ENCODE assay signal across 8 mouse cellular contexts in genomic region chr5:30913060-30913841, GRCm38 (mm10). TPM values are rescaled to one million over a fixed set of nuclear protein-coding genes. Genes with fewer than 3 reads are reported as not detected.
DNase-seq lines count a peak whose midpoint lies in the region; ATAC-seq and TF ChIP-seq lines count a peak whose summit lies in the region.

TSS of gene Emilin1 (plus strand) at chr5:30913402.

- ATAC-seq in forebrain, embryonic 15.5 days (replicated peaks), result no peak
- ATAC-seq in hematopoietic stem cell, adult 5-6 weeks (replicated peaks in 1 of 2; ENCODE audit: insufficient read depth in 1 of 2, low FRiP score in 2 of 2, low TSS enrichment in 1 of 2, low read depth in 1 of 2, poor library complexity in 2 of 2, severe bottlenecking in 2 of 2), result peak; percentile 25 to 39; a peak in 3 of 4 replicates
- ATAC-seq in midbrain, embryonic 16.5 days, result no peak

- no peaks in the 10 kb centered on the region for H3K27me3 ChIP-seq in kidney, adult 2 months (replicated peaks; ENCODE audit: control insufficient read depth, insufficient read depth, low read length)
- no peaks in the 10 kb centered on the region for H3K27me3 ChIP-seq in forebrain, embryonic 15.5 days
- no peaks in the 10 kb centered on the region for H3K27me3 ChIP-seq in liver, adult 2 months (ENCODE audit: control insufficient read depth, insufficient read depth, low read length)
- no peaks in the 10 kb centered on the region for H3K27me3 ChIP-seq in midbrain, embryonic 16.5 days (ENCODE audit: control insufficient read depth, insufficient read depth, low read depth, low read length)

- H3K4me2 ChIP-seq in forebrain, embryonic 15.5 days (replicated peaks), result no peak within 1 kb of the TSS
- H3K4me2 ChIP-seq in midbrain, embryonic 16.5 days (ENCODE audit: low read length), result peak within 1 kb of the TSS; percentile 18; the same call in 1 of the 2 replicates

- H3K27ac ChIP-seq in kidney, adult 2 months (ENCODE audit: insufficient read depth, low read depth, low read length), result peak within 1 kb of the TSS; percentile 91
- peak within 1 kb of the TSS; percentile 69 for H3K27ac ChIP-seq in forebrain, embryonic 15.5 days (replicated peaks)
- H3K27ac ChIP-seq in liver, adult 2 months (replicated peaks; ENCODE audit: insufficient read depth, low read depth, low read length), result peak within 1 kb of the TSS; percentile 71
- peak within 1 kb of the TSS; percentile 54 for H3K27ac ChIP-seq in midbrain, embryonic 16.5 days (ENCODE audit: low read length)

- no peak for TF ChIP-seq CTCF in kidney, adult 2 months (conservative IDR thresholded peaks at IDR 0.05; ENCODE audit: insufficient read depth, insufficient read length, low read depth, low read length)
- no peak for TF ChIP-seq CTCF in liver, adult 2 months (IDR thresholded peaks at IDR 0.05; ENCODE audit: low read depth, low read length)

- H3K9ac ChIP-seq in forebrain, embryonic 15.5 days (replicated peaks), result 0 out of 2 replicates have a peak within 1 kb of the TSS, but pooled peaks have one; percentile 27
- H3K9ac ChIP-seq in liver, adult 2 months (ENCODE audit: low read depth, low read length), result peak within 1 kb of the TSS; percentile 64
- peak within 1 kb of the TSS; percentile 31 for H3K9ac ChIP-seq in midbrain, embryonic 16.5 days (ENCODE audit: low read depth, low read length)

- WGBS in kidney, adult 2 months, result 45% methylated on average over 13 of the region's 13 CpGs
- 37% methylated on average over 13 of the region's 13 CpGs for WGBS in forebrain, embryonic 15.5 days
- 70% methylated on average over 13 of the region's 13 CpGs for WGBS in liver, adult 2 months
- WGBS in midbrain, embryonic 16.5 days, result 38% methylated on average over 11 of the region's 13 CpGs

- TF ChIP-seq POLR2A in kidney, adult 2 months (IDR thresholded peaks at IDR 0.05; ENCODE audit: low read depth, low read length), result no peak
- TF ChIP-seq POLR2A in liver, adult 2 months (IDR thresholded peaks at IDR 0.05; ENCODE audit: extremely low read depth, insufficient read depth, low read length), result 0 out of 2 replicates have a peak, but pooled peaks have one; percentile 31

- H3K9me3 ChIP-seq in forebrain, embryonic 15.5 days, result no peaks in the 10 kb centered on the region
- H3K9me3 ChIP-seq in midbrain, embryonic 16.5 days (replicated peaks; ENCODE audit: control insufficient read depth, low read length, poor library complexity, severe bottlenecking), result no peaks in the 10 kb centered on the region

- peaks cover 38% of the 10 kb centered on the region for H3K4me1 ChIP-seq in kidney, adult 2 months (ENCODE audit: control insufficient read depth, insufficient read depth, low read length)
- peaks cover 31% of the 10 kb centered on the region for H3K4me1 ChIP-seq in forebrain, embryonic 15.5 days
- peaks cover 31% of the 10 kb centered on the region for H3K4me1 ChIP-seq in liver, adult 2 months (ENCODE audit: control insufficient read depth, insufficient read depth, low read length)
- peaks cover 7% of the 10 kb centered on the region for H3K4me1 ChIP-seq in midbrain, embryonic 16.5 days (ENCODE audit: control insufficient read depth, insufficient read depth, low read length)

- H3K79me2 ChIP-seq in liver, adult 2 months (ENCODE audit: control insufficient read depth, insufficient read depth, low read length), result no peaks in the 10 kb centered on the region

- H3K36me3 ChIP-seq in kidney, adult 2 months (ENCODE audit: control insufficient read depth, insufficient read depth, low read length), result no peaks in the 10 kb centered on the region
- no peaks in the 10 kb centered on the region for H3K36me3 ChIP-seq in forebrain, embryonic 15.5 days
- H3K36me3 ChIP-seq in liver, adult 2 months (ENCODE audit: control insufficient read depth, insufficient read depth, low read length), result no peaks in the 10 kb centered on the region
- no peaks in the 10 kb centered on the region for H3K36me3 ChIP-seq in midbrain, embryonic 16.5 days (ENCODE audit: control insufficient read depth, insufficient read depth, low read length)

- H3K4me3 ChIP-seq in kidney, adult 2 months (ENCODE audit: insufficient read depth, low read depth, low read length), result peak within 1 kb of the TSS; percentile 54
- peak within 1 kb of the TSS; percentile 4; the same call in 1 of the 2 replicates for H3K4me3 ChIP-seq in forebrain, embryonic 15.5 days
- H3K4me3 ChIP-seq in liver, adult 2 months (ENCODE audit: insufficient read depth, low read depth, low read length), result peak within 1 kb of the TSS; percentile 65
- H3K4me3 ChIP-seq in midbrain, embryonic 16.5 days (ENCODE audit: low read depth, low read length), result peak within 1 kb of the TSS; percentile 4; the same call in 1 of the 2 replicates

- DNase-seq in kidney, adult 2 months, result peak; percentile 73
- no peak for DNase-seq in kidney, adult 18-20 months
- DNase-seq in liver, adult 2 months (ENCODE audit: extremely low read depth, low read depth, low spot score), result peak; percentile 42
- DNase-seq in thymus, postnatal 4 days, result peak; percentile 65
- DNase-seq in layer of hippocampus, adult 8-10 months (ENCODE audit: low spot score in 2 of 2), result no peak

RNA-seq across cellular contexts. Expression of gene Emilin1, which starts in this region (rescaled TPM):
- polyA plus RNA-seq in kidney, adult 2 months (2012; rRNA removed), result 55.6 and 63.8 TPM in 2 replicates
- 12.0 and 12.9 TPM in 2 replicates for polyA plus RNA-seq in forebrain, embryonic 15.5 days (2015; fragmentation: Nextera tagmentation; extraction: Ambion mirVana)
- 31.9 and 48.9 TPM in 2 replicates for total RNA-seq in hematopoietic stem cell, adult 5-6 weeks (2017)
- total RNA-seq in liver, adult 2 months (2014; rRNA removed), result 17.6 and 17.8 TPM in 2 replicates
- 27.8 and 31.5 TPM in 2 replicates for polyA plus RNA-seq in liver, adult 2 months (2012; rRNA removed)
- 11.7 and 12.3 TPM in 2 replicates for polyA plus RNA-seq in midbrain, embryonic 16.5 days (2015; fragmentation: Nextera tagmentation; extraction: Ambion mirVana)
- 1 to 10 TPM; 2.1 to 3.1 (median 2.6) TPM for total RNA-seq in layer of hippocampus, adult 8-10 months (2022)

Comparison
In these comparisons a context has a peak if more than half of its experiments do, and no peak if none do; other contexts are left out.
1. DNase-seq: peak in kidney, adult 2 months (single experiment), liver, adult 2 months (single experiment) and thymus, postnatal 4 days (single experiment); none in kidney, adult 18-20 months (single experiment) and layer of hippocampus, adult 8-10 months (0 of 2).
2. H3K4me3 ChIP-seq: peak in every context shown above with its lines; median percentile 65 in liver, adult 2 months; 54 in kidney, adult 2 months; 4 in forebrain, embryonic 15.5 days; 4 in midbrain, embryonic 16.5 days.
3. ATAC-seq: peak in hematopoietic stem cell, adult 5-6 weeks (2 of 2); none in forebrain, embryonic 15.5 days (single experiment) and midbrain, embryonic 16.5 days (single experiment).
4. Peak in every context shown above with its lines, with median percentiles within 50 percentile points of each other: H3K27ac ChIP-seq and H3K9ac ChIP-seq.